Mouse (Mus musculus) limb, embryonic 11.5 days (tissue): Measurements from ENCODE around the gene Dab1. TPM values are rescaled to one million over a fixed set of nuclear protein-coding genes. Genes with fewer than 3 reads are reported as not detected.

Experiments used
- ATAC-seq: fragments of 200-750 bp; cut with Nextera tagmentation; 2 replicates; pipeline ENCODE4 v1.8.0; 2017; ENCODE audit warnings: low read depth; ENCODE audit not compliant: insufficient number of reproducible peaks, low FRiP score, low TSS enrichment
- DNase-seq: peaks from one replicate; pipeline ENCODE4 v3.0.0-alpha.2; 2015; ENCODE audit warnings: low spot score
- H3K27ac ChIP-seq: fragments of 300-500 bp; sonication (generic); replicated peaks from 2 replicates; pipeline ENCODE4 v1.5.1; 2014; ENCODE audit warnings: low read depth, mild to moderate bottlenecking, low read length
- H3K27me3 ChIP-seq: fragments of 300-500 bp; sonication (generic); 2 replicates; pipeline ENCODE4 v1.6.1; 2014; ENCODE audit warnings: mild to moderate bottlenecking, low read length, mixed read lengths; ENCODE audit not compliant: control insufficient read depth, insufficient read depth
- H3K36me3 ChIP-seq: fragments of 300-500 bp; sonication (generic); 2 replicates; pipeline ENCODE4 v1.6.1; 2014; ENCODE audit warnings: mild to moderate bottlenecking, low read length, moderate library complexity, mixed read lengths; ENCODE audit not compliant: control insufficient read depth, insufficient read depth
- H3K4me1 ChIP-seq: fragments of 300-500 bp; sonication (generic); 2 replicates; pipeline ENCODE4 v1.6.1; 2014; ENCODE audit warnings: low read length, mixed read lengths; ENCODE audit not compliant: control insufficient read depth, insufficient read depth
- H3K4me2 ChIP-seq: fragments of 300-500 bp; sonication (generic); 2 replicates; pipeline ENCODE4 v1.6.1; 2014; ENCODE audit warnings: low read depth, mild to moderate bottlenecking, moderate library complexity; ENCODE audit not compliant: severe bottlenecking
- H3K4me3 ChIP-seq: fragments of 300-500 bp; sonication (generic); 2 replicates; pipeline ENCODE4 v1.5.1; 2014; ENCODE audit warnings: low read depth, low read length
- H3K9ac ChIP-seq: fragments of 300-500 bp; sonication (generic); 2 replicates; pipeline ENCODE4 v1.6.1; 2014; ENCODE audit warnings: mild to moderate bottlenecking, low read length
- H3K9me3 ChIP-seq: fragments of 300-500 bp; sonication (generic); 2 replicates; pipeline ENCODE4 v1.6.1; 2016; ENCODE audit warnings: low read length; ENCODE audit not compliant: control insufficient read depth
- WGBS: fragments of 180-500 bp; shearing (Covaris S2); extraction: QIAGEN DNeasy Blood & Tissue Kit; methylation state at CpG from one replicate; pipeline ENCODE4 v1.1.7; 2014; 5-methylcytosine and 5-hydroxymethylcytosine counted together
- polyA plus RNA-seq: library from polyadenylated mRNA; unstranded; fragments of >200 nt; fragmentation: Nextera tagmentation; extraction: Ambion mirVana; gene quantifications from 2 replicates; pipeline ENCODE4 v1.2.1, GENCODE M21; 2014

Dab1 gene
- polyA plus RNA-seq, 1 experiment from 2014 or later = 17.1 TPM

GRCm38 (mm10) chr4:104456173-104456873 is 837.2 kb downstream of the Dab1 start:
- no peaks in the 10 kb centered on the region for H3K9me3 ChIP-seq
- WGBS = 84% methylated on average over 7 of the region's 7 CpGs
- no peak overlapping the region for H3K9ac ChIP-seq
- no peak overlapping the region for H3K27ac ChIP-seq
- no peaks in the 10 kb centered on the region for H3K36me3 ChIP-seq
- no peak overlapping the region for H3K4me2 ChIP-seq
- no peak overlapping the region for H3K4me3 ChIP-seq
- H3K4me1 ChIP-seq = no peaks in the 10 kb centered on the region
- DNase-seq (no peak), ATAC-seq (no peak)
- H3K27me3 ChIP-seq = no peaks in the 10 kb centered on the region

DNA sequence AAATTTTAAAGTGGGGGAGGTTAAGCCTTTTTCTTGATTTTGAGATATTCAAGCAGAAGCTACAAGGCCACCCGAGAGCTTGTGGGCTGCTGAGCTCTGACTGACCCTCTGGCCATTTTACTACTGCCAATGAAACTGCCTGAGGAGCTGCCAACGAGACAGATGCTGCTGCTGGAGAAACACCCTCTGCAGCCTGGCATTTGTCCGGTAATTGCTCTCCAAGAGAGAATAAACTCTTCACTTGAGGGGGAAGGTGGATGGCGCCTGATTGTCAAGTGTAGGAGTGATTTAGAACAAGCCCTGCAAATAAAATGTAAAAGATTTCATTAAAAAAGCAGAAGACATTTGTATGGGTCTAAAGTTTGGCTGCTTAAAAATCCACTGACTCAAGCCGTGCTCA is 839.6 kb downstream of the Dab1 start:
- ATAC-seq (no peak), DNase-seq (no peak)
- Histone ChIP-seq H3K27me3 (no peaks in the 10 kb centered on the region), H3K36me3 (no peaks in the 10 kb centered on the region), H3K9ac (no peak overlapping the region), H3K4me3 (no peak overlapping the region), H3K9me3 (no peaks in the 10 kb centered on the region), H3K27ac (no peak overlapping the region), H3K4me1 (no peaks in the 10 kb centered on the region), H3K4me2 (no peak overlapping the region)
- 40% methylated on average over 5 of the region's 5 CpGs for WGBS

- H3K9ac ChIP-seq = no peak overlapping the region
- H3K9me3 ChIP-seq = no peaks in the 10 kb centered on the region
- no peaks in the 10 kb centered on the region for H3K36me3 ChIP-seq
- no peak overlapping the region for H3K4me3 ChIP-seq
- no peak for DNase-seq
- H3K27me3 ChIP-seq = no peaks in the 10 kb centered on the region
- WGBS = 82% methylated on average over 12 of the region's 12 CpGs
- H3K4me1 ChIP-seq = 0 out of 2 replicates have a peak, but pooled peaks cover 2% of the 10 kb centered on the region
- no peak for ATAC-seq
- H3K27ac ChIP-seq = no peak overlapping the region
- H3K4me2 ChIP-seq = no peak overlapping the region
These were observed 842.2 kb downstream of the Dab1 start for GRCm38 (mm10) chr4:104461106-104462011.

DNA sequence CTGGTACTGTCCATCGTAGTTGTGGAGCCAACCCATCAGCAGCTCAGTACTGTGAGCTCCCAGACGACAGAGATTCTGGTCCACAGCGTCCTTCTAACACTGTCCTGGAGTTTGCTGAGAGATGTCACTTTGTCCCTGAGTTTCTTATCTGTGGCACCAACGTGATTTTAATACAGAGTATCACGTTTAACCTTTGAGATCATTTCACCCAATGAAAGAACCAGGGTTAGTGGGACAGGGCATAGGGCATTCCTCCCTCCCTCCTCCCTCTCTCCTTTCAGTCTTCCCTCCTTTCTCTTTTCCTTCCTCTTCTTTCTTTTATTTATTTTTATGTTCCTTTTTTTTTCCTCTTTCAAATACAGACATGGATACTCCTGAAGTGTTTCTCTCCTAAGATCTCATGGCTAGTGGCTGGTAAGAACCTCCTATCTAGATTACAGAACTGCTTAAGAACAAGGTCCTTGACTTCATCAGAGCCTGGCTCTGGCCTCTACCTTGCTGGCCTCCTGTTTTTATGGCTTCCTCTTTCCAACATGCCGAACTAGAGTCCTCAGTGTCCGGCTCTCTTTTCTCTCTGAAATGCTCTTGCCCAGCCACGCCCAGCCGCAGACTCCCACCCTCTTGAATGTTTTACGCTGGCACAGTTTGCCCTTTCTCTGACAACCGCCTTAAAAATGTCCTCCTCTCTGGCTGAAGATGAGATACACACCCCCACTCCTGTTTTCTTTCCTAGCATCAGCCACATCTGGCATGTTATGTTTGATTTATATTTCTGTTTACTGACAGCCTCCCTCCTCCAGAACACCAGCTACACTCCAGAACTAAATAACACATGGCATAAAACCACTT is 844.0 kb downstream of the Dab1 start:
- DNase-seq (no peak), ATAC-seq (no peak)
- Histone ChIP-seq H3K9ac (no peak overlapping the region), H3K4me3 (no peak overlapping the region), H3K4me1 (0 out of 2 replicates have a peak, but pooled peaks cover 2% of the 10 kb centered on the region), H3K4me2 (no peak overlapping the region), H3K36me3 (no peaks in the 10 kb centered on the region), H3K27ac (no peak overlapping the region), H3K9me3 (no peaks in the 10 kb centered on the region), H3K27me3 (no peaks in the 10 kb centered on the region)
- WGBS = 76% methylated on average over 11 of the region's 11 CpGs

- no peak overlapping the region for H3K27ac ChIP-seq
- no peak overlapping the region for H3K4me2 ChIP-seq
- H3K27me3 ChIP-seq = no peaks in the 10 kb centered on the region
- no peaks in the 10 kb centered on the region for H3K36me3 ChIP-seq
- no peaks in the 10 kb centered on the region for H3K9me3 ChIP-seq
- WGBS = 59% methylated on average over 7 of the region's 7 CpGs
- no peak overlapping the region for H3K9ac ChIP-seq
- ATAC-seq (no peak), DNase-seq (no peak)
- no peak overlapping the region for H3K4me3 ChIP-seq
- 0 out of 2 replicates have a peak, but pooled peaks cover 2% of the 10 kb centered on the region for H3K4me1 ChIP-seq
These were observed 844.6 kb downstream of the Dab1 start for GRCm38 (mm10) chr4:104463781-104464170.

DNA sequence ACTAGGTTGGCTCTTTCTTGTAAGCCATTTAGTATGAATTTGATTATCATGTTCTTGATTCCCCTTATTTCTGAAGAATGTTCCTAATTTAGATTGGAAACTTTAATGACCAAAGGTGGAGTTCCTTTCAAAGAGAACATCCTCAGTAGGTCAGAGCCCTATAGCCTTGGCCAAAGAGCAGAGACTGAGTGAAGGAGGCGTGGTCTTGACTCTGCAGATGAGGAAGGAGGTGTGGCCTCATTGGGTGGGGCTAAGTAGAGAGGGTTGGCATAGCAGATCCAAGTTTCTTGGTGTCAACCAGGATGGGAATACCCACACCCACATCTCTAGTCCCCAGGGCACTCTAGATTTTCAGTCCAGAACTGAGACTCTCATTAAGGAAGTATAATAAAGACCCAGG is 846.4 kb downstream of the Dab1 start:
- ATAC-seq (no peak), DNase-seq (no peak)
- no peak overlapping the region for H3K9ac ChIP-seq
- H3K27ac ChIP-seq = no peak overlapping the region
- no peak overlapping the region for H3K4me3 ChIP-seq
- no peaks in the 10 kb centered on the region for H3K9me3 ChIP-seq
- no peaks in the 10 kb centered on the region for H3K27me3 ChIP-seq
- 89% methylated on average over 1 of the region's 1 CpGs for WGBS
- no peak overlapping the region for H3K4me2 ChIP-seq
- no peaks in the 10 kb centered on the region for H3K36me3 ChIP-seq
- 0 out of 2 replicates have a peak, but pooled peaks cover 2% of the 10 kb centered on the region for H3K4me1 ChIP-seq

DNA sequence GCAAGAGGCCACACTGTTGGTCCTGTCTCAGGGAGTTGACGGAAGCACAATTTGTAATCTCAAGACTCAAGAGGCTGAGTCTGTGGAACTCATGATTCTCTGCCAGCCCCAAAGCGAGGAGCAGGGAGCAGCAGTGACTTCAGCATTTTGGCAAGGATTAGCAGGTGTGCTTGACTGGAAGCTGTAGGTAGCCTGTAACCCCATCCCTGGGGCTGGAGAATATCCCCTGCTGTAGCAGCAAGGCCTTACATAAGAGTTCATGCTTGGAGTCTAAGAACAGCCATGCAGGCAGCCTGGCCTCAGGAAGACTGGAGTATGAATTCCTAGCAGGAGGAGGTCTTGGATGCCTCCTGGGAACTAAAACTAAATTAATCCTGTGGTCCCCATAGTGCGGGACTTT is 849.5 kb downstream of the Dab1 start:
- H3K9ac ChIP-seq = no peak overlapping the region
- H3K27me3 ChIP-seq = no peaks in the 10 kb centered on the region
- DNase-seq (no peak), ATAC-seq (no peak)
- 0 out of 2 replicates have a peak, but pooled peaks cover 2% of the 10 kb centered on the region for H3K4me1 ChIP-seq
- no peak overlapping the region for H3K4me3 ChIP-seq
- no peaks in the 10 kb centered on the region for H3K9me3 ChIP-seq
- H3K36me3 ChIP-seq = no peaks in the 10 kb centered on the region
- 85% methylated on average over 3 of the region's 3 CpGs for WGBS
- H3K27ac ChIP-seq = no peak overlapping the region
- H3K4me2 ChIP-seq = no peak overlapping the region

DNA sequence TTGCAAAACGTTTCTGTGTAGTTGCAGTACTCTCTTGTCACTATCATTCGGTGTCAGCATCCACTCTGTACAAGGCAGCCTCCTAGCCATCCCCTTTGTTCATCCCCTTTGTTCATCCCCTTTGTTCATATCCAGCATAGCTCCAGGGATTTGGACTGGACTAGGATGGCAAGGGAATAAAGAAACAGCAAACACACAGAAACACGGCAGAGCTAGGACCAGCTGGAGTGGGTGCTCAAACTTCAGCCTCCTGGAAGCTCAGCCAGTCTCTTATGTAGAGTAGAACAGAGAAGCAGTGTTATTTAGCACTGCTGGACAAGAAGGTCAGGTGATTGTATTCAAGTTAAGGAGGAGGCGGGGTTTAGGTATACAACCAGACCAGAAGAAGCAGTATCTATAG is 853.8 kb downstream of the Dab1 start:
- WGBS = 81% methylated on average over 4 of the region's 4 CpGs
- no peaks in the 10 kb centered on the region for H3K27me3 ChIP-seq
- no peak for ATAC-seq
- H3K4me3 ChIP-seq = no peak overlapping the region
- H3K27ac ChIP-seq = no peak overlapping the region
- H3K36me3 ChIP-seq = no peaks in the 10 kb centered on the region
- H3K4me2 ChIP-seq = no peak overlapping the region
- H3K9ac ChIP-seq = no peak overlapping the region
- no peaks in the 10 kb centered on the region for H3K9me3 ChIP-seq
- H3K4me1 ChIP-seq = no peaks in the 10 kb centered on the region
- no peak for DNase-seq
